Mouse (Mus musculus) cortical plate, adult 2 months (tissue): Measurements from ENCODE around the gene Vstm2a. TPM values are rescaled to one million over a fixed set of nuclear protein-coding genes. Genes with fewer than 3 reads are reported as not detected.

Experiments used
- H3K27ac ChIP-seq: fragments of 200-500 bp; 2 replicates; pipeline ENCODE4 v1.5.1; 2012; ENCODE audit warnings: low read length, control low read depth, inconsistent platforms; ENCODE audit not compliant: insufficient read depth
- H3K4me1 ChIP-seq: fragments of 200-500 bp; 2 replicates; pipeline ENCODE4 v1.6.1; 2011; ENCODE audit warnings: low read length; ENCODE audit not compliant: control insufficient read depth, insufficient read depth
- H3K4me3 ChIP-seq: fragments of 200-500 bp; 2 replicates; pipeline ENCODE4 v1.5.1; 2011; ENCODE audit warnings: mild to moderate bottlenecking, low read length, control low read depth; ENCODE audit not compliant: insufficient read depth
- CTCF ChIP-seq: fragments of 200-500 bp; IDR thresholded peaks from 2 replicates; pipeline ENCODE4 v1.5.1; 2011; ENCODE audit warnings: mild to moderate bottlenecking, control low read depth, low read length; ENCODE audit not compliant: insufficient read depth; ENCODE audit errors: extremely low read depth
- POLR2A ChIP-seq: fragments of 200-500 bp; IDR thresholded peaks from 2 replicates; pipeline ENCODE4 v1.6.1; 2011; ENCODE audit warnings: mild to moderate bottlenecking, low read length, control low read depth; ENCODE audit not compliant: insufficient read depth; ENCODE audit errors: extremely low read depth
- polyA plus RNA-seq: library from polyadenylated mRNA; depleted of rRNA; stranded (reverse); fragments of >200 nt; gene quantifications from 2 replicates; pipeline ENCODE4 v1.2.3, GENCODE M21; 2012

The Vstm2a gene
- polyA plus RNA-seq, 1 experiment, result 86.2 TPM

- TF ChIP-seq CTCF (no peak), POLR2A (no peak)
- Histone ChIP-seq H3K4me3 (no peak overlapping the region), H3K27ac (no peak overlapping the region)
Measured at GRCm38 (mm10) chr11:16299960-16300359, 42.4 kb downstream of the Vstm2a start.

GRCm38 (mm10) chr11:16300709-16301108 is 43.2 kb downstream of the Vstm2a start:
- no peak overlapping the region for H3K4me3 ChIP-seq
- H3K4me1 ChIP-seq, result 0 out of 2 replicates have a peak, but pooled peaks cover 1% of the 10 kb centered on the region
- H3K27ac ChIP-seq, result no peak overlapping the region
- no peak for TF ChIP-seq POLR2A
- no peak for TF ChIP-seq CTCF

More at GRCm38 (mm10) chr11:16299960-16300359, 42.4 kb downstream of the Vstm2a start:
- 0 out of 2 replicates have a peak, but pooled peaks cover 1% of the 10 kb centered on the region for H3K4me1 ChIP-seq

GRCm38 (mm10) chr11:16315097-16315496 is 57.6 kb downstream of the Vstm2a start:
- H3K4me3 ChIP-seq, result no peak overlapping the region
- H3K4me1 ChIP-seq, result no peaks in the 10 kb centered on the region
- H3K27ac ChIP-seq, result no peak overlapping the region
- TF ChIP-seq POLR2A (no peak), CTCF (no peak)

GRCm38 (mm10) chr11:16345179-16345578 is 87.7 kb downstream of the Vstm2a start:
- Histone ChIP-seq H3K27ac (no peak overlapping the region), H3K4me1 (no peaks in the 10 kb centered on the region), H3K4me3 (no peak overlapping the region)
- TF ChIP-seq CTCF (no peak), POLR2A (no peak)

- Histone ChIP-seq H3K27ac (no peak overlapping the region), H3K4me1 (no peaks in the 10 kb centered on the region), H3K4me3 (no peak overlapping the region)
- TF ChIP-seq POLR2A, result no peak
- TF ChIP-seq CTCF, result no peak
Measured at GRCm38 (mm10) chr11:16345676-16346075, 88.2 kb downstream of the Vstm2a start.

GRCm38 (mm10) chr11:16351915-16352314 is 94.4 kb downstream of the Vstm2a start:
- TF ChIP-seq POLR2A (no peak), CTCF (no peak)
- Histone ChIP-seq H3K27ac (no peak overlapping the region), H3K4me1 (no peaks in the 10 kb centered on the region), H3K4me3 (no peak overlapping the region)

- H3K27ac ChIP-seq, result no peak overlapping the region
- H3K4me1 ChIP-seq, result no peaks in the 10 kb centered on the region
- H3K4me3 ChIP-seq, result no peak overlapping the region
- no peak for TF ChIP-seq CTCF
- TF ChIP-seq POLR2A, result no peak
Measured at GRCm38 (mm10) chr11:16354356-16354755, 96.8 kb downstream of the Vstm2a start.

GRCm38 (mm10) chr11:16366852-16367587 is 109.5 kb downstream of the Vstm2a start:
- no peak for TF ChIP-seq POLR2A
- no peak for TF ChIP-seq CTCF
- Histone ChIP-seq H3K4me1 (no peaks in the 10 kb centered on the region), H3K4me3 (no peak overlapping the region), H3K27ac (no peak overlapping the region)

- TF ChIP-seq CTCF, result peak; percentile 64
- TF ChIP-seq POLR2A, result no peak
- Histone ChIP-seq H3K4me1 (no peaks in the 10 kb centered on the region), H3K27ac (no peak overlapping the region), H3K4me3 (no peak overlapping the region)
Measured at GRCm38 (mm10) chr11:16403627-16404026, 146.1 kb downstream of the Vstm2a start.

GRCm38 (mm10) chr11:16411736-16412135 is 154.2 kb downstream of the Vstm2a start:
- TF ChIP-seq CTCF (no peak), POLR2A (no peak)
- H3K4me3 ChIP-seq, result no peak overlapping the region
- no peak overlapping the region for H3K27ac ChIP-seq
- H3K4me1 ChIP-seq, result no peaks in the 10 kb centered on the region
